Mouse (Mus musculus) heart, adult 8-10 months (tissue): ENCODE results near the gene Lypla2. TPM values are rescaled to one million over a fixed set of nuclear protein-coding genes. Genes with fewer than 3 reads are reported as not detected.
"Not testable (repeated sequence)": the region's sequence is repeated elsewhere in the genome, so short reads cannot be mapped to it uniquely, and the experiment has no call there.

ENCODE experiments used
- DNase-seq: peaks from one replicate; pipeline ENCODE4 v3.0.0; 2022; ENCODE audit warnings: low spot score
- total RNA-seq, 4 experiments: library from RNA; stranded (reverse); gene quantifications; 2 replicates each; pipeline ENCODE4 v1.2.4; 2022

Lypla2 gene
- 10 to 100 TPM; 32.5 to 38.4 (median 35.9) TPM for total RNA-seq

- peak; percentile 91 for DNase-seq
Measured at GRCm38 (mm10) chr4:135972556-135972906, at the start of gene Lypla2. Gene Lypla2 (minus strand): TSS chr4:135972626.

- DNase-seq = peak; percentile 100
Measured at GRCm38 (mm10) chr4:136021549-136022047, 49.2 kb upstream of the Lypla2 start, which contains the start of gene Eloa. Gene Eloa (minus strand): TSS chr4:136021763.

GRCm38 (mm10) chr4:136020743-136021548 is 48.5 kb upstream of the Lypla2 start:
- DNase-seq = peak; percentile 17

GRCm38 (mm10) chr4:136016059-136016602 is 43.7 kb upstream of the Lypla2 start:
- DNase-seq = no peak

- DNase-seq = no peak
Measured at GRCm38 (mm10) chr4:136010586-136010985, 38.2 kb upstream of the Lypla2 start.

- DNase-seq = no peak
Measured at GRCm38 (mm10) chr4:136008782-136009447, 36.5 kb upstream of the Lypla2 start.

GRCm38 (mm10) chr4:136006821-136007220 is 34.4 kb upstream of the Lypla2 start:
- DNase-seq = no peak

- no peak for DNase-seq
Measured at GRCm38 (mm10) chr4:136004921-136005320, 32.5 kb upstream of the Lypla2 start.

- DNase-seq = no peak
Measured at GRCm38 (mm10) chr4:136004107-136004675, 31.8 kb upstream of the Lypla2 start.

GRCm38 (mm10) chr4:135995118-135995517 is 22.7 kb upstream of the Lypla2 start:
- no peak for DNase-seq

GRCm38 (mm10) chr4:135993941-135994340 is 21.5 kb upstream of the Lypla2 start:
- DNase-seq = no peak

GRCm38 (mm10) chr4:135987714-135988113 is 15.3 kb upstream of the Lypla2 start:
- no peak for DNase-seq

GRCm38 (mm10) chr4:135986943-135987710 is 14.7 kb upstream of the Lypla2 start, which contains the start of gene Pithd1:
Gene Pithd1 (minus strand): TSS chr4:135987264.
- peak; percentile 90 for DNase-seq

GRCm38 (mm10) chr4:135986301-135986942 is 14.0 kb upstream of the Lypla2 start:
- no peak for DNase-seq

GRCm38 (mm10) chr4:135985769-135986168 is 13.3 kb upstream of the Lypla2 start:
- DNase-seq = no peak

- no peak for DNase-seq
Measured at GRCm38 (mm10) chr4:135985193-135985592, 12.8 kb upstream of the Lypla2 start.

- DNase-seq = no peak
Measured at GRCm38 (mm10) chr4:135984556-135984955, 12.1 kb upstream of the Lypla2 start.

GRCm38 (mm10) chr4:135981524-135982063 is 9.2 kb upstream of the Lypla2 start:
- DNase-seq = no peak

GRCm38 (mm10) chr4:135980223-135980622 is 7.8 kb upstream of the Lypla2 start:
- not testable (repeated sequence) for DNase-seq

GRCm38 (mm10) chr4:135976146-135976545 is 3.7 kb upstream of the Lypla2 start:
- DNase-seq = no peak
